Mouse (Mus musculus) liver, embryonic 15.5 days (tissue): ENCODE data around the gene Kdm5c. TPM values are rescaled to one million over a fixed set of nuclear protein-coding genes. Genes with fewer than 3 reads are reported as not detected.
A peak's percentile ranks its signal among the peaks of the same experiment; 100 is the strongest.
"Not testable (repeated sequence)": the region's sequence is repeated elsewhere in the genome, so short reads cannot be mapped to it uniquely, and the experiment has no call there.

Source experiments
- ATAC-seq: fragments of 200-750 bp; cut with Nextera tagmentation; 2 replicates; pipeline ENCODE4 v1.8.0; 2017; ENCODE audit warnings: moderate number of reproducible peaks, mild to moderate bottlenecking, moderate library complexity; ENCODE audit not compliant: insufficient read depth
- H3K27ac ChIP-seq: fragments of 300-500 bp; sonication (generic); replicated peaks from 2 replicates; pipeline ENCODE4 v1.5.1; 2015; ENCODE audit warnings: mild to moderate bottlenecking, inconsistent platforms
- H3K27me3 ChIP-seq: fragments of 300-500 bp; sonication (generic); 2 replicates; pipeline ENCODE4 v1.6.1; 2015; ENCODE audit warnings: mild to moderate bottlenecking, inconsistent platforms
- H3K36me3 ChIP-seq: fragments of 300-500 bp; sonication (generic); replicated peaks from 2 replicates; pipeline ENCODE4 v1.6.1; 2015; ENCODE audit warnings: moderate library complexity, mild to moderate bottlenecking, inconsistent platforms
- H3K4me1 ChIP-seq: fragments of 300-500 bp; sonication (generic); replicated peaks from 2 replicates; pipeline ENCODE4 v1.6.1; 2015; ENCODE audit warnings: inconsistent platforms
- H3K4me2 ChIP-seq: fragments of 300-500 bp; sonication (generic); 2 replicates; pipeline ENCODE4 v1.6.1; 2015; ENCODE audit warnings: moderate library complexity, mild to moderate bottlenecking, inconsistent platforms
- H3K4me3 ChIP-seq: fragments of 300-500 bp; sonication (generic); replicated peaks from 2 replicates; pipeline ENCODE4 v1.5.1; 2015; ENCODE audit warnings: mild to moderate bottlenecking, inconsistent platforms
- H3K9ac ChIP-seq: fragments of 300-500 bp; sonication (generic); 2 replicates; pipeline ENCODE4 v1.6.1; 2015; ENCODE audit warnings: moderate library complexity, mild to moderate bottlenecking, inconsistent platforms
- H3K9me3 ChIP-seq: fragments of 300-500 bp; sonication (generic); replicated peaks from 2 replicates; pipeline ENCODE4 v1.6.1; 2016; ENCODE audit warnings: inconsistent platforms
- WGBS: fragments of 180-500 bp; shearing (Covaris S2); methylation state at CpG from one replicate; pipeline ENCODE4 v1.1.7; 2015; ENCODE audit warnings: mixed read lengths; ENCODE audit not compliant: insufficient replicate concordance; 5-methylcytosine and 5-hydroxymethylcytosine counted together
- polyA plus RNA-seq: library from polyadenylated mRNA; unstranded; fragments of >200 nt; fragmentation: Nextera tagmentation; extraction: Ambion mirVana; gene quantifications from 2 replicates; pipeline ENCODE4 v1.2.1, GENCODE M21; 2015

The Kdm5c gene
- polyA plus RNA-seq, 1 experiment from 2014 or later: 19.6 TPM

DNA sequence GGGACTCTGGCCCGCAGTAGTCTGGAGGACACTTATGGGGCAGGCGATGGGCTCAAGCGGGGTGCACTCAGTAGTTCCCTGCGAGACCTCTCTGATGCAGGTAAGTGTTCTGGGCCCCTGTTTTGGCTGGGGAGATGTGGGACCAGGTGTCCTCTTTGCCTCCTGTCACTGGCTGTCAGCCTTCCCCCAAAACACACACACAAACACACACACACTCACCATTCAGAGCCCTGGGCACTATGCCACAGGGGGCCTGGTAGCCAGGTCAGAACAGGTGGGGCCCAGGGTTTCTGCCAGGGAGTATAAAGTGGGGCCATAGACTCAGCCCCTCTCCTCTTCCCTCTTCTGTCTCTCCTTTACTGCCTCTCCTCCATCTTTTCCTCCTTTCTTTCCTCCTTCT, 11.1 kb upstream of the Kdm5c start:
- peaks cover 26% of the 10 kb centered on the region for H3K27me3 ChIP-seq
- no peak overlapping the region for H3K27ac ChIP-seq
- 0 out of 2 replicates have a peak, but pooled peaks cover 4% of the 10 kb centered on the region for H3K4me1 ChIP-seq
- no peak overlapping the region for H3K4me2 ChIP-seq
- no peak overlapping the region for H3K9ac ChIP-seq
- no peak overlapping the region for H3K4me3 ChIP-seq
- no peaks in the 10 kb centered on the region for H3K36me3 ChIP-seq
- 54% methylated on average over 4 of the region's 4 CpGs for WGBS
- no peaks in the 10 kb centered on the region for H3K9me3 ChIP-seq
- no peak for ATAC-seq

DNA sequence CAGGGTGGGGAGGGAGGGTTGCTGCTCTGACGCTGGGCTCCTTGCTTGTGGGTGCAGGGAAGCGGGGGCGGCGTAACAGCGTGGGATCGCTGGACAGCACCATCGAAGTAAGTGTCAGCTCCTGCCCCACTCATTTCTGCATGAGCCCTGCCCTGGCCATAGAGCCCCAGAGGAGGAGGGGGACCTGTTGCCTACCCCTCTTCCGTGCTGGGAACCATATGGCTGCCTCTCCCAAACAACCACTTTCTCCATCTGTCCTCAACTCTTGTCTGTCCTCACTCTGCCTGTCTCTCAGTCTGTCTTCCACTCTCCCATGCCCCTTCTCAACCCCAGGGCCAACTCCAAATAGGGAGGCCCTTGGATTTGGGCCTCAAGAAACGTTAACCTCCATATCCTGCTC, 10.6 kb upstream of the Kdm5c start:
- Histone ChIP-seq H3K9me3 (no peaks in the 10 kb centered on the region), H3K9ac (no peak overlapping the region), H3K4me3 (no peak overlapping the region), H3K4me2 (no peak overlapping the region), H3K36me3 (no peaks in the 10 kb centered on the region), H3K27ac (no peak overlapping the region), H3K4me1 (0 out of 2 replicates have a peak, but pooled peaks cover 4% of the 10 kb centered on the region), H3K27me3 (peaks cover 21% of the 10 kb centered on the region; the same call in 1 of the 2 replicates)
- 64% methylated on average over 9 of the region's 9 CpGs for WGBS
- no peak for ATAC-seq

DNA sequence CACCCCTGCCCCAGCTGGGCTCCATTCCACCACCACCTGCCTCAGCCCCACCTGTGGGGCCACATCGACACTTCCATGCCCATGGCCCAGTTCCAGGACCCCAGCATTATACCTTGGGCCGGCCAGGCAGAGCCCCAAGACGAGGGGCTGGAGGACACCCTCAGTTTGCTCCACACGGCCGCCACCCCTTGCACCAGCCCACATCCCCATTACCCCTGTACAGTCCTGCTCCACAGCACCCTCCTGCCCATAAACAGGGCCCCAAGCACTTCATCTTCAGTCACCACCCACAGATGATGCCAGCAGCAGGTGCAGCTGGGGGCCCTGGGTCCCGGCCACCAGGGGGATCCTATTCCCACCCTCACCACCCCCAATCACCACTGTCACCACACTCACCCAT, 9.5 kb upstream of the Kdm5c start:
- 0 out of 2 replicates have a peak, but pooled peaks cover 4% of the 10 kb centered on the region for H3K4me1 ChIP-seq
- H3K36me3 ChIP-seq: no peaks in the 10 kb centered on the region
- no peaks in the 10 kb centered on the region for H3K9me3 ChIP-seq
- no peak overlapping the region for H3K9ac ChIP-seq
- no peak for ATAC-seq
- no peak overlapping the region for H3K4me3 ChIP-seq
- no peak overlapping the region for H3K4me2 ChIP-seq
- 84% methylated on average over 6 of the region's 6 CpGs for WGBS
- peaks cover 17% of the 10 kb centered on the region; the same call in 1 of the 2 replicates for H3K27me3 ChIP-seq
- H3K27ac ChIP-seq: no peak overlapping the region

DNA sequence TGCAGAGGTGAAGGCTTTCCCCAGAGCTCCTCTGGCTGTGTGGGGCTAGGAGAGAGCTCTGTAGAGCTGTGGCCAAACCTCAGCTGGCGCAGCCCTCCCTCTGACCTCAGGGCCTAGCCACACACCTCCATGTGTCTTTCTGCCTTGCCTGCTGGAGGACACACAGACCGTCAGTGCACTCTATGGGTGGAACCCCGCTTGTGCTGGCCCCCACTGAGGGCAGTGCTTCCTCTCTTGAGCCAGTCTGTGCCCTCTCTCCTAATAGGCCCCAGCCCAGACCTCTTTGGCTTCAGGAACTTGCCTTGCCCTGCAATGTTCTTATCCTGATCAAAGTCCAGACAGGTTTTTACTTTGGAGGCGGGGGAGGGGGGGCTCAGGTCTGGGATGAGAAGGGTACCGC, 8.5 kb upstream of the Kdm5c start:
- Histone ChIP-seq H3K4me2 (no peak overlapping the region), H3K27ac (no peak overlapping the region), H3K27me3 (peaks cover 17% of the 10 kb centered on the region; the same call in 1 of the 2 replicates), H3K4me1 (0 out of 2 replicates have a peak, but pooled peaks cover 4% of the 10 kb centered on the region), H3K36me3 (no peaks in the 10 kb centered on the region), H3K9me3 (no peaks in the 10 kb centered on the region), H3K4me3 (no peak overlapping the region), H3K9ac (no peak overlapping the region)
- 53% methylated on average over 5 of the region's 5 CpGs for WGBS
- no peak for ATAC-seq

DNA sequence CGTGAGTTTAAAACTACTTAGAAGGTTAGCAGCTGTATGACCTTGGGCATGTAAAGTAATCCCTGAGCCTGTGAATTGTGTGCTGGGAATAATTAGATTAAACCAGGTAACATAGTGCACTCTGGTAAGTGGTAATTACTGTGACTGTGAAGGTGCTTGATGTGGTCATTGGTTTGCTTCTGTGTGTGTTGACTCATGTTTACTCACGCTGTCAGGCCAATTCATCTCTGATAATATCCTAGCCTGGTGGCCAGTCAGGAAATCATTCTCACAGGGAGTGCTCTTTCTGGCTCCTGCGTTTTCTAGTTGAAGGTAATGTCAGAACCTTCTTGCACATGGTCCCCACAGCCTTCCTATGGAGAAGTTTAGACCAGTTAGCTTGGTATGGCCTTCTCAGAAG, 1.3 kb downstream of the Kdm5c start:
- H3K27me3 ChIP-seq: no peaks in the 10 kb centered on the region
- peaks cover 29% of the 10 kb centered on the region for H3K4me1 ChIP-seq
- peak overlapping the region; percentile 77 for H3K9ac ChIP-seq
- peak overlapping the region; percentile 79 for H3K4me3 ChIP-seq
- WGBS: 4% methylated on average over 3 of the region's 3 CpGs
- no peak for ATAC-seq
- H3K36me3 ChIP-seq: peaks cover 24% of the 10 kb centered on the region
- H3K9me3 ChIP-seq: no peaks in the 10 kb centered on the region
- H3K27ac ChIP-seq: peak overlapping the region; percentile 83
- peak overlapping the region; percentile 71 for H3K4me2 ChIP-seq

DNA sequence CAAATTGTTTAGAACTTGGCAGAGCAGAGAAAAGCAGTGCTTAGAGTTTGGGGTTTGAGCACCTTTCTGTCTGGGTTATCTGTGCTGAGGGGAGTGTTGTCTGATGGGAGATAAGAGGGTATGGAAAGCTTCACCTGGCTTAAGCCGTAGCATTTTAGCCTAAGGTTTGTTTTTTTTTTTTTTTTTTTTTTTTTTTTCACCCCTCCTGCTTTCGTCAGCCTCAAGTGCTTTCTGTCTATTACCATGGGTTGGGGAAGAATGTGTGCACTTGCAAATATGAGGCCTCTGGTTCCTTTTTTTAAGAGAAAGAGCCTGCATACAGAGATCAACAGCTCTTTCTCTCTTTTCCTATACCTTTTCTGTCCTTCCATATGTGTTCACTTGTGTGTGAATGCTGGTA, 2.9 kb downstream of the Kdm5c start:
- no peak overlapping the region for H3K27ac ChIP-seq
- 0 out of 2 replicates have a peak overlapping the region, but pooled peaks have one; percentile 79 for H3K4me3 ChIP-seq
- H3K27me3 ChIP-seq: no peaks in the 10 kb centered on the region
- 48% methylated on average over 2 of the region's 2 CpGs for WGBS
- H3K9ac ChIP-seq: no peak overlapping the region
- H3K4me2 ChIP-seq: peak overlapping the region; percentile 71
- no peak for ATAC-seq
- H3K4me1 ChIP-seq: peaks cover 29% of the 10 kb centered on the region
- peaks cover 40% of the 10 kb centered on the region for H3K36me3 ChIP-seq
- H3K9me3 ChIP-seq: no peaks in the 10 kb centered on the region

DNA sequence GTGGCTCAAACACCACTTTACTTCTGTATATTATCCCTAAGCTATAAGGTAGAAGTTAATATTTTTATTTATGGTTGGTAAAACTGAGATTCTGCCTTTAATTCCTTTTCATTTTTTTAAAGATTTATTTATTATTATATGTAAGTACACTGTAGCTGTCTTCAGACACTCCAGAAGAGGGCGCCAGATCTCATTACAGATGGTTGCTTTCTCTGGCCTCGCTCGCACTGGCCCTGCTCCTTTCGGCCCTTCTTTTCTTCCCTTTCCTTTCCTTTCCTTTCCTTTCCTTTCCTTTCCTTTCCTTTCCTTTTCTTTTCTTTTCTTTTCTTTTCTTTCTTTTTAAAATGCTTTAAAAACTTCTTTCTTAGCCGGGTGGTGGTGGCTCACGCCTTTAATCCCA, 10.3 kb downstream of the Kdm5c start:
- H3K36me3 ChIP-seq: peaks cover 94% of the 10 kb centered on the region

DNA sequence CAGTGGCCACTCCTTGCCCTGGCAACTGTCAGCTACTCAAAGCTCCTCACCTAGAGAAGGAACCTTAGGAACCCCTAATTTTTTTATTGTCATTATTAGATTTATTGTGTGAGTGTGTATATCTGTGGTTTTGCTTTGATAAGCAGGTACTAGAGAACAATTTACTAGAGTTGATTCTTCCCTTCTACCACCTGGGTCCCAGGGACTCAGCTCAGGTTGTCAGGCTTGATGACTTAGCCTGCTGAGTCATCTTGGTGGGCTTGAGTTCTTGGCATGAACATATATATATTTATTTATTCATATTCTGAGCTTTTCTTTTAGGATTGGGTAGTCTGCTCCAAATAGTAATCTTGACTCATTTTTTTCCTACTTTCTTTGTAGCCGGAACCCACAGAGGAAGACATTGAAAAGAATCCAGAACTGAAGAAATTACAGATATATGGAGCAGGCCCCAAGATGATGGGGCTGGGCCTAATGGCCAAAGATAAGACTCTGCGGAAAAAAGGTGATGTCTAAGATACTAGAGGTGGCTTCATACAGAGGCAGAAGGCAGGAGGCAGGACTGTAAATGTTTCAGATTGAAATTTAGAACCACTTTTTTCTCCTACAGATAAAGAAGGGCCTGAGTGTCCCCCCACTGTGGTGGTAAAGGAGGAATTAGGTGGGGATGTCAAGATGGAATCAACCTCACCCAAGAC, 11.8 kb downstream of the Kdm5c start:
- WGBS: 65% methylated on average over 2 of the region's 2 CpGs
- Histone ChIP-seq H3K9ac (no peak overlapping the region), H3K4me2 (peak overlapping the region; percentile 7; the same call in 1 of the 2 replicates), H3K4me3 (no peak overlapping the region), H3K9me3 (no peaks in the 10 kb centered on the region), H3K4me1 (peaks cover 28% of the 10 kb centered on the region), H3K27me3 (no peaks in the 10 kb centered on the region), H3K36me3 (peaks cover 93% of the 10 kb centered on the region), H3K27ac (peak overlapping the region; percentile 57)
- ATAC-seq: peak; percentile 80

More for the DNA sequence above, 10.3 kb downstream of the Kdm5c start:
- H3K4me2 ChIP-seq, H3K27ac ChIP-seq, H3K9me3 ChIP-seq, ATAC-seq, H3K9ac ChIP-seq, H3K4me3 ChIP-seq, H3K27me3 ChIP-seq: not testable (repeated sequence)
- 70% methylated on average over 6 of the region's 6 CpGs for WGBS
- H3K4me1 ChIP-seq: peaks cover 28% of the 10 kb centered on the region

DNA sequence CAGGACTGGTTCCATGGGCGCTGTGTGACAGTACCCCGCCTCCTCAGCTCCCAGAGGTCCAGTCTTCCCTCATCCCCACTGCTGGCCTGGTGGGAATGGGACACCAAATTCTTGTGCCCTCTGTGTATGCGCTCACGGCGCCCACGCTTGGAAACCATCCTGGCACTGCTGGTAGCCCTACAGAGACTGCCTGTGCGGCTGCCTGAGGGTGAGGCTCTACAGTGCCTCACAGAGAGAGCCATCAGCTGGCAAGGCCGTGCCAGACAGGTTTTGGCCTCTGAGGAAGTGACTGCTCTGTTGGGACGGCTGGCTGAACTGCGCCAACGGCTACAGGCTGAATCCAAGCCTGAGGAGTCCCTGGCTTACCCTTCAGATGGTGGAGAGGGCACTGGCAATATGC, 38.4 kb downstream of the Kdm5c start:
- Histone ChIP-seq H3K27me3 (no peaks in the 10 kb centered on the region), H3K9me3 (no peaks in the 10 kb centered on the region), H3K9ac (no peak overlapping the region), H3K4me1 (no peaks in the 10 kb centered on the region), H3K4me3 (no peak overlapping the region), H3K4me2 (no peak overlapping the region), H3K27ac (no peak overlapping the region), H3K36me3 (peaks cover 95% of the 10 kb centered on the region)
- WGBS: 90% methylated on average over 11 of the region's 11 CpGs
- no peak for ATAC-seq

DNA sequence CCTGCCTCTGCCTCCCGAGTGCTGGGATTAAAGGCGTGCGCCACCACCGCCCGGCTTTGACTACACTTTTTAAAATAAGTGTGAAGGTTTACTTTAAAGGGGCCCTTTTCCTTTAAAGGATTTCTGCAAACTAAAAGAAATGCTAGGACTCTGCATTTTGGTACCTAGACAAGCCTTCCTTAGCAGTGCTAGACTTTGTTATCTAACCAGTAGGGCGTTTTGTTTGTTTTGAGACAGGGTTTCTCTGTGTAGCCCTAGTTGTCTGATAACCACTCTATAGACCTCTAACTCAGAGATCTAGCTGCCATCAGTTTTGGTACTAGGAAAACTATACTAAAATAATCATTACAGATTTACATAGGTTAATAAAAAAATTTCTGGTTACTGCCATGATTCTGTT, 46.6 kb downstream of the Kdm5c start:
- no peak for ATAC-seq
- H3K9me3 ChIP-seq: no peaks in the 10 kb centered on the region
- H3K4me3 ChIP-seq: no peak overlapping the region

DNA sequence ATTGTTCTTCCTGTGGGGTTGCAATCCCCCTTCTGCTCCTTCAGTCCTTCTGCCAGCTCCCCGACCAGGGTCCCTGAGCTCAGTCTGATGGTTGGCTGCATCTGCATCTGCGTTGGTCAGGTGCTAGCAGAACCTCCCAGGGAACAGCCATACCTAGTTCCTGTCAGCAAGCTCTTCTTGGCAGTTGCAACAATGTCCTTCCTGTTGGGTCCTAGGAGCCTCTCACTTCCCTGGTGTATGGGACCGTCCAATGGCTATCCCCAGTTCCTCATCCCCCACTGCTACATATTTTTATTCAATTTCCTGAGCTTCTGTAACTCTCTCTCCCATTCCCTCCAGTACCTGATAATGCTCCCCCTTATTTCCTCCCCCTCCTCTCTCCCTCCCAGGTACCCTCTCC, 51.9 kb downstream of the Kdm5c start:
- H3K4me1 ChIP-seq: no peaks in the 10 kb centered on the region; the same call in 1 of the 2 replicates
- H3K36me3 ChIP-seq: no peaks in the 10 kb centered on the region
- WGBS: 38% methylated on average over 3 of the region's 3 CpGs
- no peak for ATAC-seq
- H3K9ac ChIP-seq: no peak overlapping the region
- H3K9me3 ChIP-seq: no peaks in the 10 kb centered on the region
- no peaks in the 10 kb centered on the region for H3K27me3 ChIP-seq
- H3K4me3 ChIP-seq: no peak overlapping the region
- no peak overlapping the region for H3K27ac ChIP-seq
- H3K4me2 ChIP-seq: no peak overlapping the region

More for the DNA sequence above, 46.6 kb downstream of the Kdm5c start:
- Histone ChIP-seq H3K4me2 (no peak overlapping the region), H3K27ac (no peak overlapping the region), H3K36me3 (peaks cover 16% of the 10 kb centered on the region; the same call in 1 of the 2 replicates), H3K27me3 (no peaks in the 10 kb centered on the region), H3K4me1 (peaks cover 8% of the 10 kb centered on the region; the same call in 1 of the 2 replicates), H3K9ac (no peak overlapping the region)
- 82% methylated on average over 6 of the region's 6 CpGs for WGBS
